In the genomic region with DNA sequence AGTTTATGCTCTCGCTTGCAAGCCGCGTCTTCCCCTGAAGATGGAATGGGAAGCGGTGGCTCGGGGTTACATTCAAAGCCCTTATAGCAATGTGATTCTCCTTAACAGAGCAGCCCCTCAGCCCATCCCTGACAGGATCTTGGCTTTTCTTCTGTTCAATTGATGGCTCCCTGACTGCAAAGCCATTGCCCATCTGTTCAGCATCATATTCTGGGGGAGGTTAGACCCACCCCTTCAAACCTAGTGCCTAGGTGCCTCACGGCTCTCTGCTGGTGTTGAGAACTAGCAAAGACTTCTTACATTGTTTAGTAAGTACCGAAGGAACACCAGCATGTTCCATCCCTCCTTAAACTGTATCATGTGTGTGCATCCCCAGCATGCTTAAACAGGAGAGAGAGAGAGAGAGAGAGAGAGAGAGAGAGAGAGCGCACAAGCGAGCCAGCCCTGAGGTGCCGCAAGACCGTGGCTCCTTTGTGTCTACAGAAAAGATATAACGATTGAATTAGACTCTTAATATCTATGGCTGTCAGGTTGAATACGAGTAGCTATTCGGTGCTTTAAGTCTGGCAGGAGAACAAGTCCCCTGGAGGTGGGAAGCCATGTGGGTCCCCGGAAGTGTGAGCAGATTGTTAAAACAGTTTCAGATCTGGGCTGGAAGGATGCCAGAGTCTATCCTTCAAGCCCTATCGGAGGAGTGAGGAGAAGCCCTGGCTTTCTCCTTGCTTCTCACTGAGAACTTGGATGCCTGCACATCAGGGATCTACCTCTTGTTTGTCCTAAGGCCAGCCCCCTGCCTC, we compare ENCODE assay signal across 10 mouse cellular contexts.
DNase-seq lines count a peak whose midpoint lies in the region; ATAC-seq lines count a peak whose summit lies in the region.
"Had no signal": no experiment of that assay in that cellular context is flagged by ENCODE, and none has a peak within 500 bp of the region (broad histone marks: within the 10 kb centered on the region; RNA-seq: fewer than 3 reads in every experiment).

No protein-coding gene starts in this region.

- DNase-seq in left cerebral cortex, postnatal 4 days = peak; percentile 51
- DNase-seq in left cerebral cortex, adult 8-10 months (ENCODE audit: low spot score in 2 of 2) = no peak
- peak; percentile 31 to 36 for DNase-seq in cerebellum, postnatal 25 days
- DNase-seq in urinary bladder, postnatal 36 days (ENCODE audit: low spot score in 2 of 2) = no peak
- DNase-seq: kidney, adult 8-10 months; lung, adult 2 months had no signal

- intact Hi-C loops in left cerebral cortex, postnatal 4 days (cut with DNase I) = no loop called here

- ATAC-seq in cerebellum, adult (ENCODE audit: insufficient number of reproducible peaks, low FRiP score, low TSS enrichment) = peak; percentile 56; the same call in 1 of the 2 replicates
- ATAC-seq in hindbrain, embryonic 16.5 days = peak; percentile 63; the same call in 1 of the 2 replicates
- ATAC-seq in granulocyte monocyte progenitor cell, adult 5-6 weeks (replicated peaks; ENCODE audit: poor library complexity, severe bottlenecking) = no peak
- ATAC-seq in activated CD4-positive, CD25-positive, alpha-beta regulatory T cell, adult 4 months = no peak

- no peak overlapping the region for H3K27ac ChIP-seq in hindbrain, embryonic 16.5 days (ENCODE audit: low read depth, low read length)

- H3K9ac ChIP-seq in hindbrain, embryonic 16.5 days (ENCODE audit: low read depth, low read length) = no peak overlapping the region; the same call in none of the 2 replicates

- H3K4me2 ChIP-seq in hindbrain, embryonic 16.5 days (ENCODE audit: low read length) = peak overlapping the region; percentile 42

- H3K27me3 ChIP-seq in hindbrain, embryonic 16.5 days (replicated peaks; ENCODE audit: control insufficient read depth, insufficient read depth, low read length) = no peaks in the 10 kb centered on the region

- 24% methylated on average over 16 of the region's 16 CpGs for WGBS in hindbrain, embryonic 16.5 days

- H3K4me3 ChIP-seq in hindbrain, embryonic 16.5 days (ENCODE audit: low read length) = no peak overlapping the region

- H3K36me3 ChIP-seq in hindbrain, embryonic 16.5 days (ENCODE audit: control insufficient read depth, insufficient read depth, low read length) = no peaks in the 10 kb centered on the region

- H3K9me3 ChIP-seq in hindbrain, embryonic 16.5 days (ENCODE audit: control insufficient read depth, low read length) = no peaks in the 10 kb centered on the region

- H3K4me1 ChIP-seq in hindbrain, embryonic 16.5 days (ENCODE audit: control insufficient read depth, insufficient read depth, low read depth, low read length) = peaks cover 17% of the 10 kb centered on the region

Comparison
In these comparisons a context has a peak if more than half of its experiments do, and no peak if none do; other contexts are left out.
1. DNase-seq: peak in left cerebral cortex, postnatal 4 days (single experiment) and cerebellum, postnatal 25 days (2 of 2); none in left cerebral cortex, adult 8-10 months (0 of 2) and urinary bladder, postnatal 36 days (0 of 2).
2. ATAC-seq: peak in cerebellum, adult (single experiment) and hindbrain, embryonic 16.5 days (single experiment); none in granulocyte monocyte progenitor cell, adult 5-6 weeks (single experiment) and activated CD4-positive, CD25-positive, alpha-beta regulatory T cell, adult 4 months (single experiment).